8 mouse cellular contexts compared by ENCODE assay signal in the genomic region with DNA sequence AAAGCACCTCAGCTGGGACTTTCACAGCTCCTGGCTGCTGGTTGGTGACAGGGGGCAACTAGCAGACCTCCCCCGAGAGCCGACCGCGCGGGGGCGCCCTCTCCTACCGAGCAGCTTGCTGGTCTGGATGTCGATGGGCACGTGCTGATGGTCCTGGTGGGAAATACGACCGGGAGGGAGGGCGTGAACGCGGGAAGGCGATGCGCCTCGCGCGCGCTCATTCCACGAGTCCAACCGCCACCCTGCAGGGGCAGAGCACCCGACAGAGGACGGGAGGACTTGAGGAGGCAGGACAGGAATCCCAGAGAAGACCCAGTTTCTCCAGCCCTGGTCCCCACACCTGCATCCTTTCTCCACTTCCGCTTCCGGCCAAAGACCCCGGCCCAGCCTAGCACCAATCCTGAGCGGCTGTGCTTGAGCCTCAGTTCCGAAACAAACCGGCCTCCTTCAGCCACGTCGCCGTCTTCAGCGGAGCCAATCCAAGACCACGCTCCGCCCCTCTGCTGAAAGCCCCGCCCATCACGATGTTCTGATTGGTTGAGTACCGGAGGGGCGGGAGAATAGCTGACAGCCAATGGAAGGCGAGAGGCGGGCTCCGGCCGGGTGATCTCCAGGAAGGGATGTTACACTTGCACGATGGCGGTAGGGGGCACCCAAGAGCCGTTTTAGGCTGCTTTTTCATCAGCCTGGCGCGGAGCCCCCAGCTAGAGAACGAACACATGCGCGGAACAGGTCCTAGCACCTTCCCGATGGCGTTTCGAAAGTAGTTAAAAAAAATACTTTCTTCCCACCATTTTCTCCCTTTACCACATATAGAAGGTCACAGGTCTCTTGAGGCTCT. TPM values are rescaled to one million over a fixed set of nuclear protein-coding genes. Genes with fewer than 3 reads are reported as not detected.
DNase-seq lines count a peak whose midpoint lies in the region; ATAC-seq lines count a peak whose summit lies in the region.

Gene Cdk5rap3, minus strand, starts transcription at position 453 of the 841 bp plus-strand sequence.

- peak within 1 kb of the TSS; percentile 79 for H3K4me3 ChIP-seq in heart, embryonic 10.5 days
- peak within 1 kb of the TSS; percentile 81 for H3K4me3 ChIP-seq in kidney, embryonic 15.5 days (replicated peaks)

- ATAC-seq in erythroblast, adult 5-6 weeks (replicated peaks; ENCODE audit: low FRiP score, poor library complexity, severe bottlenecking) = peak; percentile 82
- peak; percentile 97 for ATAC-seq in kidney, embryonic 15.5 days (replicated peaks; ENCODE audit: low FRiP score)
- ATAC-seq in monocyte, adult 5-6 weeks (replicated peaks; ENCODE audit: insufficient number of reproducible peaks, low FRiP score, low TSS enrichment, poor library complexity, severe bottlenecking) = peak; percentile 97

- no peaks in the 10 kb centered on the region for H3K9me3 ChIP-seq in heart, embryonic 10.5 days
- H3K9me3 ChIP-seq in kidney, embryonic 15.5 days (replicated peaks) = no peaks in the 10 kb centered on the region

- 0 out of 2 replicates have a peak, but pooled peaks cover 4% of the 10 kb centered on the region for H3K27me3 ChIP-seq in heart, embryonic 10.5 days (ENCODE audit: insufficient read depth, poor library complexity, severe bottlenecking)
- H3K27me3 ChIP-seq in kidney, embryonic 15.5 days = no peaks in the 10 kb centered on the region

- WGBS in heart, embryonic 10.5 days = under 1% methylated on average over 55 of the region's 55 CpGs
- under 1% methylated on average over 55 of the region's 55 CpGs for WGBS in kidney, embryonic 15.5 days

- peaks cover 17% of the 10 kb centered on the region for H3K36me3 ChIP-seq in heart, embryonic 10.5 days
- H3K36me3 ChIP-seq in kidney, embryonic 15.5 days = peaks cover 10% of the 10 kb centered on the region

- H3K4me1 ChIP-seq in heart, embryonic 10.5 days = peaks cover 26% of the 10 kb centered on the region
- peaks cover 15% of the 10 kb centered on the region for H3K4me1 ChIP-seq in kidney, embryonic 15.5 days

- peak; percentile 100 for DNase-seq in B cell, adult 2 months
- peak; percentile 99 for DNase-seq in brain, adult 2 months (ENCODE audit: low read depth, low spot score)
- DNase-seq in heart, embryonic 10.5 days (ENCODE audit: low spot score) = peak; percentile 100
- peak; percentile 100 for DNase-seq in liver
- DNase-seq in spleen, postnatal 4 days (ENCODE audit: low spot score in 2 of 2) = peak; percentile 100

- H3K4me2 ChIP-seq in kidney, embryonic 15.5 days = peak within 1 kb of the TSS; percentile 89

- peak within 1 kb of the TSS; percentile 87 for H3K27ac ChIP-seq in heart, embryonic 10.5 days
- peak within 1 kb of the TSS; percentile 88 for H3K27ac ChIP-seq in kidney, embryonic 15.5 days

- H3K9ac ChIP-seq in kidney, embryonic 15.5 days = peak within 1 kb of the TSS; percentile 80

RNA-seq across cellular contexts. Expression of gene Cdk5rap3, which starts in this region (rescaled TPM):
- 6.1 and 8.6 TPM in 2 replicates for total RNA-seq in erythroblast, adult 5-6 weeks (2015; ENCODE audit: low replicate concordance)
- total RNA-seq in erythroblast, adult 5-6 weeks (2017; ENCODE audit: low replicate concordance) = 6.8 and 17.3 TPM in 2 replicates
- 68.3 and 84.3 TPM in 2 replicates for polyA plus RNA-seq in heart, embryonic 10.5 days (2016; fragmentation: Nextera tagmentation; extraction: Ambion mirVana)
- polyA plus RNA-seq in kidney, embryonic 15.5 days (2015; fragmentation: Nextera tagmentation; extraction: Ambion mirVana) = 78.9 and 79.5 TPM in 2 replicates
- total RNA-seq in monocyte, adult 5-6 weeks (2017) = 38.4 to 51.0 TPM (median 44.6 TPM) in 3 replicates

Comparison
In these comparisons a context has a peak if more than half of its experiments do, and no peak if none do; other contexts are left out.
1. Peak in every context shown above with its lines: DNase-seq, ATAC-seq, H3K4me3 ChIP-seq and H3K27ac ChIP-seq.